ENCODE assay signal across 15 mouse cellular contexts in genomic region chr8:46388421-46388820, GRCm38 (mm10).
"Had no signal": no experiment of that assay in that cellular context is flagged by ENCODE, and none has a peak within 500 bp of the region (broad histone marks: within the 10 kb centered on the region; RNA-seq: fewer than 3 reads in every experiment).

No protein-coding gene starts in this region.

- H3K9ac ChIP-seq: limb, embryonic 15.5 days; liver, embryonic 15.5 days; lung, embryonic 14.5 days; midbrain, embryonic 15.5 days; neural tube, embryonic 12.5 days had no signal

- DNase-seq: layer of hippocampus, adult 9-11 months; layer of hippocampus, postnatal 36 days; lung, embryonic 14.5 days; lung, postnatal 10 days; lung, postnatal 4 days; thymus, postnatal 14 days had no signal

- ATAC-seq: hindbrain, embryonic 16.5 days; inflammation-experienced regulatory T-cells, adult 6 months; intestine, postnatal 0 days; midbrain, embryonic 15.5 days had no signal

- H3K9me3 ChIP-seq: limb, embryonic 15.5 days; liver, embryonic 15.5 days; midbrain, embryonic 10.5 days; midbrain, embryonic 15.5 days; neural tube, embryonic 12.5 days had no signal

- H3K4me3 ChIP-seq: limb, embryonic 15.5 days; liver, embryonic 15.5 days; midbrain, embryonic 10.5 days; midbrain, embryonic 15.5 days; neural tube, embryonic 12.5 days had no signal

- H3K4me2 ChIP-seq: limb, embryonic 15.5 days; liver, embryonic 15.5 days; lung, embryonic 14.5 days; midbrain, embryonic 15.5 days; neural tube, embryonic 12.5 days had no signal

- H3K4me1 ChIP-seq: limb, embryonic 15.5 days; midbrain, embryonic 10.5 days; midbrain, embryonic 15.5 days; neural tube, embryonic 12.5 days had no signal

- H3K27ac ChIP-seq: limb, embryonic 15.5 days; midbrain, embryonic 10.5 days; midbrain, embryonic 15.5 days; neural tube, embryonic 12.5 days; stomach, postnatal 0 days had no signal

- H3K36me3 ChIP-seq: limb, embryonic 15.5 days; liver, embryonic 15.5 days; midbrain, embryonic 10.5 days; midbrain, embryonic 15.5 days; neural tube, embryonic 12.5 days had no signal

- H3K27me3 ChIP-seq: limb, embryonic 15.5 days; liver, embryonic 15.5 days; midbrain, embryonic 15.5 days; neural tube, embryonic 12.5 days had no signal
